ENCODE assay signal across 8 mouse cellular contexts in genomic region chr19:45020348-45020747, GRCm38 (mm10). TPM values are rescaled to one million over a fixed set of nuclear protein-coding genes. Genes with fewer than 3 reads are reported as not detected.
DNase-seq lines count a peak whose midpoint lies in the region; ATAC-seq and TF ChIP-seq lines count a peak whose summit lies in the region.

No protein-coding gene starts in this region.

- H3K27me3 ChIP-seq in hindbrain, embryonic 12.5 days, result 0 out of 2 replicates have a peak, but pooled peaks cover 2% of the 10 kb centered on the region
- no peaks in the 10 kb centered on the region for H3K27me3 ChIP-seq in hindbrain, embryonic 11.5 days (ENCODE audit: control insufficient read depth, insufficient read depth, low read length)
- H3K27me3 ChIP-seq in kidney, adult 2 months (replicated peaks; ENCODE audit: control insufficient read depth, insufficient read depth, low read length), result no peaks in the 10 kb centered on the region

- peaks cover 30% of the 10 kb centered on the region for H3K36me3 ChIP-seq in hindbrain, embryonic 12.5 days
- H3K36me3 ChIP-seq in hindbrain, embryonic 11.5 days (ENCODE audit: control insufficient read depth, insufficient read depth, low read length), result peaks cover 18% of the 10 kb centered on the region
- H3K36me3 ChIP-seq in kidney, adult 2 months (ENCODE audit: control insufficient read depth, insufficient read depth, low read length), result no peaks in the 10 kb centered on the region; the same call in 1 of the 2 replicates

- DNase-seq in hindbrain, embryonic 11.5 days (ENCODE audit: low spot score), result no peak
- DNase-seq in gastrocnemius, postnatal 10 days, result peak; percentile 62
- peak; percentile 67 for DNase-seq in kidney, adult 2 months
- peak; percentile 64 to 74 for DNase-seq in lung, postnatal 4 days
- DNase-seq in spleen, postnatal 36 days (ENCODE audit: low spot score in 2 of 2), result no peak
- DNase-seq in cerebellum, postnatal 25 days, result no peak
- DNase-seq in cerebellum, postnatal 4 days (ENCODE audit: low spot score in 2 of 2), result no peak

- H3K4me2 ChIP-seq in hindbrain, embryonic 12.5 days (replicated peaks), result peak overlapping the region; percentile 21; the same call in 1 of the 2 replicates
- H3K4me2 ChIP-seq in hindbrain, embryonic 11.5 days (replicated peaks; ENCODE audit: low read depth, low read length), result no peak overlapping the region

- ATAC-seq in hindbrain, embryonic 12.5 days (ENCODE audit: low FRiP score), result no peak
- ATAC-seq in hindbrain, embryonic 11.5 days (ENCODE audit: low FRiP score), result no peak

- H3K9ac ChIP-seq in hindbrain, embryonic 12.5 days, result no peak overlapping the region
- H3K9ac ChIP-seq in hindbrain, embryonic 11.5 days (ENCODE audit: low read depth, low read length), result no peak overlapping the region

- H3K4me3 ChIP-seq in hindbrain, embryonic 12.5 days, result no peak overlapping the region
- H3K4me3 ChIP-seq in hindbrain, embryonic 11.5 days (ENCODE audit: low read depth, low read length), result no peak overlapping the region
- no peak overlapping the region for H3K4me3 ChIP-seq in kidney, adult 2 months (ENCODE audit: insufficient read depth, low read depth, low read length)

- H3K4me1 ChIP-seq in hindbrain, embryonic 12.5 days, result peaks cover 58% of the 10 kb centered on the region
- peaks cover 13% of the 10 kb centered on the region for H3K4me1 ChIP-seq in hindbrain, embryonic 11.5 days (replicated peaks; ENCODE audit: control insufficient read depth, insufficient read depth, low read length)
- peaks cover 9% of the 10 kb centered on the region; the same call in 1 of the 2 replicates for H3K4me1 ChIP-seq in kidney, adult 2 months (ENCODE audit: control insufficient read depth, insufficient read depth, low read length)

- H3K9me3 ChIP-seq in hindbrain, embryonic 12.5 days (replicated peaks), result no peaks in the 10 kb centered on the region
- H3K9me3 ChIP-seq in hindbrain, embryonic 11.5 days (ENCODE audit: control insufficient read depth, low read length), result no peaks in the 10 kb centered on the region

- no peak for TF ChIP-seq CTCF in kidney, adult 2 months (conservative IDR thresholded peaks at IDR 0.05; ENCODE audit: insufficient read depth, insufficient read length, low read depth, low read length)

- TF ChIP-seq POLR2A in kidney, adult 2 months (IDR thresholded peaks at IDR 0.05; ENCODE audit: low read depth, low read length), result no peak

- no peak overlapping the region for H3K27ac ChIP-seq in hindbrain, embryonic 12.5 days
- H3K27ac ChIP-seq in hindbrain, embryonic 11.5 days (ENCODE audit: low read depth, low read length), result no peak overlapping the region
- H3K27ac ChIP-seq in kidney, adult 2 months (ENCODE audit: insufficient read depth, low read depth, low read length), result no peak overlapping the region

- WGBS in hindbrain, embryonic 12.5 days, result 67% methylated on average over 6 of the region's 6 CpGs
- 75% methylated on average over 6 of the region's 6 CpGs for WGBS in hindbrain, embryonic 11.5 days
- 40% methylated on average over 6 of the region's 6 CpGs for WGBS in kidney, adult 2 months

RNA-seq across cellular contexts. Expression of gene Lzts2, which starts 6.1 kb away (rescaled TPM):
- 71.0 and 72.1 TPM in 2 replicates for polyA plus RNA-seq in hindbrain, embryonic 12.5 days (2016; fragmentation: Nextera tagmentation; extraction: Ambion mirVana)
- 39.7 and 41.0 TPM in 2 replicates for polyA plus RNA-seq in hindbrain, embryonic 11.5 days (2014; fragmentation: Nextera tagmentation; extraction: Ambion mirVana)
- total RNA-seq in gastrocnemius, postnatal 10 days (2021), result 10 to 100 TPM; 35.4 to 43.4 TPM
- 54.7 and 74.3 TPM in 2 replicates for polyA plus RNA-seq in kidney, adult 2 months (2012; rRNA removed)

RNA-seq across cellular contexts. Expression of gene Mrpl43, which starts 14.1 kb away (rescaled TPM):
- polyA plus RNA-seq in hindbrain, embryonic 12.5 days (2016; fragmentation: Nextera tagmentation; extraction: Ambion mirVana), result 79.4 and 81.6 TPM in 2 replicates
- polyA plus RNA-seq in hindbrain, embryonic 11.5 days (2014; fragmentation: Nextera tagmentation; extraction: Ambion mirVana), result 69.0 and 75.0 TPM in 2 replicates
- 10 to 100 TPM; 32.4 to 33.7 TPM for total RNA-seq in gastrocnemius, postnatal 10 days (2021)
- 86.5 and 87.9 TPM in 2 replicates for polyA plus RNA-seq in kidney, adult 2 months (2012; rRNA removed)

RNA-seq across cellular contexts. Expression of gene Twnk, which starts 14.9 kb away (rescaled TPM):
- 19.7 and 21.7 TPM in 2 replicates for polyA plus RNA-seq in hindbrain, embryonic 12.5 days (2016; fragmentation: Nextera tagmentation; extraction: Ambion mirVana)
- polyA plus RNA-seq in hindbrain, embryonic 11.5 days (2014; fragmentation: Nextera tagmentation; extraction: Ambion mirVana), result 15.0 and 16.6 TPM in 2 replicates
- total RNA-seq in gastrocnemius, postnatal 10 days (2021), result 10 to 100 TPM; 13.8 to 14.7 TPM
- polyA plus RNA-seq in kidney, adult 2 months (2012; rRNA removed), result 14.8 and 15.0 TPM in 2 replicates

RNA-seq across cellular contexts. Expression of gene Pdzd7, which starts 25.2 kb away (rescaled TPM):
- polyA plus RNA-seq in hindbrain, embryonic 12.5 days (2016; fragmentation: Nextera tagmentation; extraction: Ambion mirVana), result 0.72 and 0.81 TPM in 2 replicates
- polyA plus RNA-seq in hindbrain, embryonic 11.5 days (2014; fragmentation: Nextera tagmentation; extraction: Ambion mirVana), result 0.62 TPM in 1 of 2 replicates, not detected in the other
- 10 to 100 TPM; 12.4 to 19.5 TPM for total RNA-seq in gastrocnemius, postnatal 10 days (2021)
- 0.74 and 0.99 TPM in 2 replicates for polyA plus RNA-seq in kidney, adult 2 months (2012; rRNA removed)

RNA-seq across cellular contexts. Expression of gene Sfxn3, which starts 27.0 kb away (rescaled TPM):
- 38.2 and 41.6 TPM in 2 replicates for polyA plus RNA-seq in hindbrain, embryonic 12.5 days (2016; fragmentation: Nextera tagmentation; extraction: Ambion mirVana)
- polyA plus RNA-seq in hindbrain, embryonic 11.5 days (2014; fragmentation: Nextera tagmentation; extraction: Ambion mirVana), result 22.7 and 23.8 TPM in 2 replicates
- 10 to 100 TPM; 24.1 to 24.2 TPM for total RNA-seq in gastrocnemius, postnatal 10 days (2021)
- 20.8 and 23.5 TPM in 2 replicates for polyA plus RNA-seq in kidney, adult 2 months (2012; rRNA removed)

Comparison
In these comparisons a context has a peak if more than half of its experiments do, and no peak if none do; other contexts are left out.
1. DNase-seq: peak in gastrocnemius, postnatal 10 days (single experiment), kidney, adult 2 months (single experiment) and lung, postnatal 4 days (2 of 2); none in hindbrain, embryonic 11.5 days (single experiment), spleen, postnatal 36 days (0 of 2), cerebellum, postnatal 25 days (0 of 2) and cerebellum, postnatal 4 days (0 of 2).